Mouse (Mus musculus): ENCODE measurements around the gene Lrrc4b. TPM values are rescaled to one million over a fixed set of nuclear protein-coding genes. Genes with fewer than 3 reads are reported as not detected.

Lrrc4b gene
- polyA plus RNA-seq, 1 experiment from 2014 or later, result 0.50 TPM

GRCm38 (mm10) chr7:44432550-44432949 lies 3.7 kb downstream of the Lrrc4b start:
- peaks cover 44% of the 10 kb centered on the region for H3K27me3 ChIP-seq (ENCODE audit: control insufficient read depth, insufficient read depth, low read length)
- no peak for ATAC-seq (ENCODE audit: low FRiP score, low TSS enrichment)
- WGBS, result 66% methylated on average over 6 of the region's 6 CpGs

GRCm38 (mm10) chr7:44433371-44433770 lies 4.6 kb downstream of the Lrrc4b start:
- ATAC-seq (ENCODE audit: low FRiP score, low TSS enrichment), result peak; percentile 70
- 0 out of 2 replicates have a peak, but pooled peaks cover 7% of the 10 kb centered on the region for H3K4me1 ChIP-seq (ENCODE audit: control insufficient read depth, insufficient read depth, low read length)
- 2% methylated on average over 7 of the region's 7 CpGs for WGBS

More at GRCm38 (mm10) chr7:44432550-44432949, 3.7 kb downstream of the Lrrc4b start:
- Histone ChIP-seq H3K4me2 (replicated peaks; ENCODE audit: low read depth, low read length) (no peak overlapping the region), H3K9me3 (ENCODE audit: control insufficient read depth, low read length) (no peaks in the 10 kb centered on the region), H3K9ac (ENCODE audit: low read depth, low read length) (no peak overlapping the region), H3K4me1 (ENCODE audit: control insufficient read depth, insufficient read depth, low read length) (0 out of 2 replicates have a peak, but pooled peaks cover 7% of the 10 kb centered on the region), H3K36me3 (ENCODE audit: control insufficient read depth, insufficient read depth, low read length) (no peaks in the 10 kb centered on the region), H3K27ac (ENCODE audit: low read depth, low read length) (no peak overlapping the region), H3K4me3 (ENCODE audit: low read length) (no peak overlapping the region)

GRCm38 (mm10) chr7:44434089-44434488 lies 5.3 kb downstream of the Lrrc4b start:
- no peak for ATAC-seq (ENCODE audit: low FRiP score, low TSS enrichment)
- Histone ChIP-seq H3K27ac (ENCODE audit: low read depth, low read length) (no peak overlapping the region), H3K4me2 (replicated peaks; ENCODE audit: low read depth, low read length) (no peak overlapping the region), H3K36me3 (ENCODE audit: control insufficient read depth, insufficient read depth, low read length) (no peaks in the 10 kb centered on the region), H3K27me3 (ENCODE audit: control insufficient read depth, insufficient read depth, low read length) (peaks cover 35% of the 10 kb centered on the region), H3K4me1 (ENCODE audit: control insufficient read depth, insufficient read depth, low read length) (0 out of 2 replicates have a peak, but pooled peaks cover 5% of the 10 kb centered on the region), H3K4me3 (ENCODE audit: low read length) (no peak overlapping the region), H3K9ac (ENCODE audit: low read depth, low read length) (no peak overlapping the region), H3K9me3 (ENCODE audit: control insufficient read depth, low read length) (no peaks in the 10 kb centered on the region)
- 47% methylated on average over 9 of the region's 9 CpGs for WGBS

More at GRCm38 (mm10) chr7:44433371-44433770, 4.6 kb downstream of the Lrrc4b start:
- Histone ChIP-seq H3K36me3 (ENCODE audit: control insufficient read depth, insufficient read depth, low read length) (no peaks in the 10 kb centered on the region), H3K27me3 (ENCODE audit: control insufficient read depth, insufficient read depth, low read length) (peaks cover 40% of the 10 kb centered on the region), H3K9ac (ENCODE audit: low read depth, low read length) (no peak overlapping the region), H3K4me3 (ENCODE audit: low read length) (no peak overlapping the region), H3K9me3 (ENCODE audit: control insufficient read depth, low read length) (no peaks in the 10 kb centered on the region), H3K4me2 (replicated peaks; ENCODE audit: low read depth, low read length) (no peak overlapping the region), H3K27ac (ENCODE audit: low read depth, low read length) (no peak overlapping the region)

- H3K4me1 ChIP-seq (ENCODE audit: control insufficient read depth, insufficient read depth, low read length), result no peaks in the 10 kb centered on the region
- H3K9ac ChIP-seq (ENCODE audit: low read depth, low read length), result no peak overlapping the region
- peaks cover 33% of the 10 kb centered on the region for H3K27me3 ChIP-seq (ENCODE audit: control insufficient read depth, insufficient read depth, low read length)
- H3K36me3 ChIP-seq (ENCODE audit: control insufficient read depth, insufficient read depth, low read length), result no peaks in the 10 kb centered on the region
- no peak overlapping the region for H3K27ac ChIP-seq (ENCODE audit: low read depth, low read length)
- WGBS, result 64% methylated on average over 5 of the region's 5 CpGs
- ATAC-seq (ENCODE audit: low FRiP score, low TSS enrichment), result no peak
- no peak overlapping the region for H3K4me3 ChIP-seq (ENCODE audit: low read length)
- no peak overlapping the region for H3K4me2 ChIP-seq (replicated peaks; ENCODE audit: low read depth, low read length)
- no peaks in the 10 kb centered on the region for H3K9me3 ChIP-seq (ENCODE audit: control insufficient read depth, low read length)
Measured at GRCm38 (mm10) chr7:44435796-44436195, 7.0 kb downstream of the Lrrc4b start.

GRCm38 (mm10) chr7:44436267-44436666 lies 7.4 kb downstream of the Lrrc4b start:
- peaks cover 34% of the 10 kb centered on the region for H3K27me3 ChIP-seq (ENCODE audit: control insufficient read depth, insufficient read depth, low read length)
- no peak overlapping the region for H3K4me3 ChIP-seq (ENCODE audit: low read length)
- H3K9me3 ChIP-seq (ENCODE audit: control insufficient read depth, low read length), result no peaks in the 10 kb centered on the region
- H3K9ac ChIP-seq (ENCODE audit: low read depth, low read length), result no peak overlapping the region
- 9% methylated on average over 1 of the region's 1 CpGs for WGBS
- ATAC-seq (ENCODE audit: low FRiP score, low TSS enrichment), result no peak
- no peaks in the 10 kb centered on the region for H3K4me1 ChIP-seq (ENCODE audit: control insufficient read depth, insufficient read depth, low read length)
- no peak overlapping the region for H3K27ac ChIP-seq (ENCODE audit: low read depth, low read length)
- H3K36me3 ChIP-seq (ENCODE audit: control insufficient read depth, insufficient read depth, low read length), result no peaks in the 10 kb centered on the region
- H3K4me2 ChIP-seq (replicated peaks; ENCODE audit: low read depth, low read length), result no peak overlapping the region

- no peak overlapping the region for H3K9ac ChIP-seq (ENCODE audit: low read depth, low read length)
- ATAC-seq (ENCODE audit: low FRiP score, low TSS enrichment), result no peak
- no peak overlapping the region for H3K4me3 ChIP-seq (ENCODE audit: low read length)
- H3K4me1 ChIP-seq (ENCODE audit: control insufficient read depth, insufficient read depth, low read length), result peaks cover 6% of the 10 kb centered on the region
- H3K27ac ChIP-seq (ENCODE audit: low read depth, low read length), result no peak overlapping the region
- H3K27me3 ChIP-seq (ENCODE audit: control insufficient read depth, insufficient read depth, low read length), result peaks cover 34% of the 10 kb centered on the region
- H3K36me3 ChIP-seq (ENCODE audit: control insufficient read depth, insufficient read depth, low read length), result no peaks in the 10 kb centered on the region
- H3K4me2 ChIP-seq (replicated peaks; ENCODE audit: low read depth, low read length), result no peak overlapping the region
- H3K9me3 ChIP-seq (ENCODE audit: control insufficient read depth, low read length), result no peaks in the 10 kb centered on the region
- 71% methylated on average over 1 of the region's 1 CpGs for WGBS
Measured at GRCm38 (mm10) chr7:44437188-44437587, 8.4 kb downstream of the Lrrc4b start.

GRCm38 (mm10) chr7:44437933-44438332 lies 9.1 kb downstream of the Lrrc4b start:
- Histone ChIP-seq H3K9ac (ENCODE audit: low read depth, low read length) (no peak overlapping the region), H3K27ac (ENCODE audit: low read depth, low read length) (no peak overlapping the region), H3K9me3 (ENCODE audit: control insufficient read depth, low read length) (no peaks in the 10 kb centered on the region), H3K4me1 (ENCODE audit: control insufficient read depth, insufficient read depth, low read length) (peaks cover 12% of the 10 kb centered on the region), H3K4me3 (ENCODE audit: low read length) (no peak overlapping the region), H3K36me3 (ENCODE audit: control insufficient read depth, insufficient read depth, low read length) (no peaks in the 10 kb centered on the region), H3K4me2 (replicated peaks; ENCODE audit: low read depth, low read length) (no peak overlapping the region), H3K27me3 (ENCODE audit: control insufficient read depth, insufficient read depth, low read length) (peaks cover 39% of the 10 kb centered on the region)
- WGBS, result 63% methylated on average over 8 of the region's 8 CpGs
- ATAC-seq (ENCODE audit: low FRiP score, low TSS enrichment), result no peak

GRCm38 (mm10) chr7:44439696-44440095 lies 10.9 kb downstream of the Lrrc4b start:
- Histone ChIP-seq H3K9ac (ENCODE audit: low read depth, low read length) (no peak overlapping the region), H3K36me3 (ENCODE audit: control insufficient read depth, insufficient read depth, low read length) (no peaks in the 10 kb centered on the region), H3K4me2 (replicated peaks; ENCODE audit: low read depth, low read length) (no peak overlapping the region), H3K4me1 (ENCODE audit: control insufficient read depth, insufficient read depth, low read length) (peaks cover 12% of the 10 kb centered on the region), H3K9me3 (ENCODE audit: control insufficient read depth, low read length) (no peaks in the 10 kb centered on the region), H3K4me3 (ENCODE audit: low read length) (no peak overlapping the region), H3K27ac (ENCODE audit: low read depth, low read length) (no peak overlapping the region), H3K27me3 (ENCODE audit: control insufficient read depth, insufficient read depth, low read length) (peaks cover 57% of the 10 kb centered on the region)
- WGBS, result 66% methylated on average over 2 of the region's 2 CpGs
- ATAC-seq (ENCODE audit: low FRiP score, low TSS enrichment), result no peak

GRCm38 (mm10) chr7:44440479-44440878 lies 11.7 kb downstream of the Lrrc4b start:
- ATAC-seq (ENCODE audit: low FRiP score, low TSS enrichment), result no peak
- 89% methylated on average over 1 of the region's 1 CpGs for WGBS
- H3K4me1 ChIP-seq (ENCODE audit: control insufficient read depth, insufficient read depth, low read length), result peaks cover 12% of the 10 kb centered on the region

More at GRCm38 (mm10) chr7:44440479-44440878, 11.7 kb downstream of the Lrrc4b start:
- H3K9me3 ChIP-seq (ENCODE audit: control insufficient read depth, low read length), result no peaks in the 10 kb centered on the region
- no peak overlapping the region for H3K27ac ChIP-seq (ENCODE audit: low read depth, low read length)
- H3K9ac ChIP-seq (ENCODE audit: low read depth, low read length), result no peak overlapping the region
- H3K4me3 ChIP-seq (ENCODE audit: low read length), result no peak overlapping the region
- H3K36me3 ChIP-seq (ENCODE audit: control insufficient read depth, insufficient read depth, low read length), result no peaks in the 10 kb centered on the region
- H3K4me2 ChIP-seq (replicated peaks; ENCODE audit: low read depth, low read length), result no peak overlapping the region
- H3K27me3 ChIP-seq (ENCODE audit: control insufficient read depth, insufficient read depth, low read length), result peaks cover 65% of the 10 kb centered on the region

All from kidney, embryonic 14.5 days (tissue).